Mouse (Mus musculus) kidney, postnatal 14 days (tissue): ENCODE results near the gene Herc3.

ENCODE experiments used
- DNase-seq: peaks from one replicate; pipeline ENCODE4 v3.0.0; 2022; ENCODE audit warnings: mixed read lengths

Gene Herc3

DNA sequence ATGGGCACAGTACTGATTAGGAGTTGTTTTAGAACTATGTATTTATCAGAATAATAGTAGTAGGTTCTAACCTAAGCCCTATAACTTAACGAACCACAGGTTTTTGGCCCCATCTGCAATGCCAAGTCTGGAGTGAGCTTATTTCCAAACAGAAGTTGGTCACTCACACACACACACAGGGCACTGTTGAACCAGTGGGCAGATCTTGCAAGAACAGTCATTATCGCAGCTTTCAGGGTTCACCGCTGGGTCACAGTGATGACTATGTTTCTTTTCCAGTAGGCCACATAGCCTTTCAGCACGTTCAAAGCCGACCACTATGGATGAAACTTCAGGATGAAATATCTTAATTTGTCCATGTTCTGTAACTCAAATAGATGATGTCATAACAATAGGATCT, 91.2 kb downstream of the Herc3 start:
- DNase-seq, result no peak

DNA sequence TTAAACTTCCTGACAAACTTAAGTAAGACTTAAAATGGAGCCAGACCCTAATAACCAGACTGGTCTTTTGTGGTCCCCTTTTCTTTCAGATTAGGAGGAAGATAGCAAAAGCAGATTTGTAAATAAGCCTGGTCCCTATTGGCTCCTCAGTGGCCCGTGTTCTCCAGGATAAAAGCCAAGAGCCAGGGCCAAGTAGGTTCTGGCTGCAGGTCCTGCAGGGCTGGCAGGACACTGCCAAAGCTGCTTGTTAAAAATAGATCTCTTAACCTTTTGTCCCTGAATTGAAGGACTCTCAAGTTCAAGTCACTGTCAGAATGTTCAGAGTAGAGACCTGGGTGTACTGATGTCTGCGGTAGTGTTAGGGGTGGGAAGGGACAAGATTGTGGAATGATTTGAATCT, 96.6 kb downstream of the Herc3 start:
- DNase-seq, result no peak

GRCm38 (mm10) chr6:58929911-58930431, 98.7 kb downstream of the Herc3 start:
- no peak for DNase-seq

GRCm38 (mm10) chr6:58931149-58931548, 99.9 kb downstream of the Herc3 start:
- no peak for DNase-seq

DNA sequence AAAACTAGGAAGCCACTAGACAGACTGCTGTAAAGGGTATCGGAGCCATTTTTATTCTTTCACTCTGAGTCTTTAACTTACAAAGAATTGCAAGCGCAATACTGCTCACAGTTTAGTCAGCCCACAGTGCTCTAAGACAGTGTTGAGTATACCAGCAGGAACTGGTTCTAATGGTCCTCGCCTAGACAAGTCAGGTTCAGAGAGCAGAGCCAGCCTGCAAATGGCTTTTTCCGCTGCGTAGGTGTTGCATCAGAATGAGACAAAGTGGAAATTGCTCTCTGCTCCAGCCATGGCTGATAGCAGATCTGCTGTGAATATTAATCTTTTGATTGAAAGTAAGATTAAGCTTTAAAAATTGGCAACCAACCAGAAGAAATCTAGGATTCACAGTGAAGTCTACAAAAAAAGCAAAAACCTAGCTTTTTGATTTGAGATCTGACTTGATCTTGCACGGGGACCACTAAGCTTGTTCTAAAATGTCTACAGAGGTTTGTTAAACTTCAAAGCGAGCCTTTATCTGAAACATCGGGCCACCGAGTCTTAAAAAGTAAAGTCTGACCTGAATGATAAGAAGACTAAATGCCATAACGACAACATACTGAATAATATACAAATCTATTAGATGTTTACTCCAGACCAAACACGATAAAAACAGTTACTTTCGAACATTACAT, 101.4 kb downstream of the Herc3 start:
- no peak for DNase-seq

- no peak for DNase-seq
Measured at GRCm38 (mm10) chr6:58933189-58933913, 102.1 kb downstream of the Herc3 start.

GRCm38 (mm10) chr6:58934144-58934543, 102.9 kb downstream of the Herc3 start:
- no peak for DNase-seq

GRCm38 (mm10) chr6:58937726-58938125, 106.5 kb downstream of the Herc3 start:
- no peak for DNase-seq

DNA sequence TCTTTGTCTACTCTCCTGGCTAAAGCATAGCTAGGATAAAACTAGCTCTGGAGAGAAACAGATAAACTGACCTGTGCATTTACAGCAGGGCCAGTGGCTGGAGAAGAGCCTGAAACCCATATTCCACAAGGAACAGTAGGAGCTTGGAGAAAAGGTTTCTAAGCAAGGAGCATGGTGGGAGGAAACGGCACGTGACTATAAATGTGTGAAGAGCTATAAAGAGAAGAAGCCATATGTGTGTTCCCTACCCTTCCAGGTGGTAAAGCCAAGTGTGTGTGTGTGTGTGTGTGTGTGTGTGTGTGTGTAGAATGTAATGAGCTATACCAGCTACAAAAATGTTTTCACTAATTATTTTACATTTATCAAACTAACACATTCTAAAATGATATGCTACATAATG, 111.0 kb downstream of the Herc3 start:
- DNase-seq, result no peak

DNA sequence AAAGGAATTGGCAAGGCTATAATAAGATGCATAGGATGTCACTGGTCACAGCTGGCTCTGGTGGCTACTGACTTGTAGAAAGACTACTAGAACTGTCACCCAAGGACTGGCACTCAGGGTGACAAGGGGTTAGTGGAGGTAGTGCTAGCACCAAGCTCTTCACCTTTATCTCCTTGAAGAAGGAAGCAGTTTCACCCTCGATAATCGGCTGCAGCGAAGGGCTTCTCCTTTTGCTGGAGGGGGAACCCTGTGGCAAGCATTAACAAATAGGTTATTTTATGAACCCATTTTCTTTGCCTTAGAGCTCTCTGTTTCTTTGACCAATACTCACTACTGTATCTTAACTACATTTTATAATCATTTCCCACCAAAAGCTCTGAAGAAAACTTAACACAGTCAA, 112.7 kb downstream of the Herc3 start:
- DNase-seq, result no peak

DNA sequence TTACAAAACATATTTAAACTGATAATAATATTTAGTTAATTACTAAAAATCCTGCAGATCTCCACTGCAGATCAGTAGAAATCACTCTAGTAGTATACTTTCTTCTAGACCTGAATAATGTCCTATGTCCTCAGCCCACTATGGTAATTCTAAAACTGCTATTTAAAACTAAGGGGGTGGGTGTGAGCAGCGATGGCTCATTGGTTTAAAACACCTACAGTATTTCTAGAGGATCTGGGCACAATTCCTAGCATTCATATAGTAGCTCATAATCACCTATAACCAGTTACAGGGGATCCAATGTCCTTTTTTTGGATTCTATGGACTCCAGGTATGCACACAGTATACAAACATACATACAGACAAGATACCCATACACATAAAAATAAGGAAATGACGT, 115.0 kb downstream of the Herc3 start:
- no peak for DNase-seq

DNA sequence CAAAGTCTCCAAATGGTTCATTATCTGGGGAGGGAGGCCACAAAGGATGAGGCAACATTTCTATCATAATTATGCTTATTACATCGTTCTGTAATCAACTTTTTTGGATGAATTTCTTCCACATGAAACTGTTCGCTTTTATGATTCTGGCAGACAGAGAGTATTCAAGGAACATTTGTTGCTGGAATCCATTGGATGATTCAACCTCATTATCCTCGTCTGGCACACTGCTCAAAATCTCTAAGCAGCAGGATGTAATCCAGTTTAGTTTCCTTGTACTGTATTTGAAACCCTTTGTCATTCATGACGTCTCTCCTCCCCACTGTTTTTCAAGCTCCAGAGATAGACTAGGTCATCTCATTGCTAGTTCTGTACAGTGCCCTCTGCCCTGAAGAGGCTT, 115.6 kb downstream of the Herc3 start:
- no peak for DNase-seq

- peak; percentile 27 for DNase-seq
Measured at GRCm38 (mm10) chr6:58950410-58950809, 119.1 kb downstream of the Herc3 start.

- peak; percentile 65 for DNase-seq
Measured at GRCm38 (mm10) chr6:58951128-58951992, 120.1 kb downstream of the Herc3 start.

DNA sequence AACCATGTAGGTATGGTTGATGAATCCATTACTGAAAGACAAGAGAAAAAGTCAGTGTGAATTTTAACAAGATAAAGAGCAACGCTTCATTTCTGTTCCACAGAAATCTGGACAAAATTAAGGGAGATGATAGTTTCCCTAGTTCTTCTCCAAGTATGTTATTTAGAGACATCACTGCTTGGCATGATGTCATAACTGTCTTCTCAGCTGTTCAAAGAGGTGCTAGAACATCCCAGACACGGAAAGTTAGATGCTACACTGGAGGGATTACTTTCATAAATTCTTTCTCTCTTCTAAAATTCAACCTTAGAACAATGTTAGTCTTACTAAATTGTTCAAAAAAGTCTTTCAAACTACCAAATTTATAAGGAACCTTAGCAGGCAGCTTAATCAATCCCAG, 129.3 kb downstream of the Herc3 start:
- DNase-seq, result no peak

DNA sequence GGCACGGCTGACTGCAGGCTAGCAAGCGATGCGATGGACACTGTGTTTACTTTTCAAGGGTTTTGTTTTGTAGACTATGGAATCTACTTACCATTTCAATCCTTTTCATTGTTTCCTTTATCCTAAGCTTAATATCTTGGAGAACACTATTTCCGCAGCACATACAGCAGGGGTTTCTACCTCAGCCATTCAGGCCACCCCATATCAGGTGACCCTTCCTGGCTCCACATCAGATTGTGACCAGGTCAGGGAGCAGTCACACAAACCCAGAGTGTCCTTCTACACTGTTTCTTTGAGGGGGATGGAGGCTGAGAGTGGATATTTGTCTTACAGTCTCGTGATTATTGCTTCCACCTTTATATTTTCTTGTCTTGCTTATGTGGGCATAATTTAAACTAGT, 131.4 kb downstream of the Herc3 start:
- DNase-seq, result no peak

DNA sequence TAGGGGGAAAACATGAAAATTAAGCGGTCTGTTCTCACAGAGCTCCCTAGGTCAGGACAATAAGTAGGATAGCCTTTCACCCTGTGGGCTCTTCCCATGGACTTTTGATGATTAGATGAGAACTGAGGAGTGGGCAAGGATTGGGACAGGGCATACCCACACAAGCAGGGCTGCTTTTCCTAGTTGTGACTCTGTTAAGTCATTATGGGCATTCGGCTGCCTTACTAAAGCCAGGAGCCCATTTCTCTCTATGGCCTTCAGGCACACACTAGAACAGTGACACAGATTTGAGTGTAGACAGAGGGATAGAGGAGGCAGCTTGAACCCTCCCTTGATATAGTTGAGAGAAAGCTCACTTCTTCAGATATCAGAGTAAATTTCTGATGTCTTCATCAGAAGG, 132.8 kb downstream of the Herc3 start:
- no peak for DNase-seq

- DNase-seq, result no peak
Measured at GRCm38 (mm10) chr6:58964565-58964964, 133.3 kb downstream of the Herc3 start.

GRCm38 (mm10) chr6:58965071-58965831, 134.0 kb downstream of the Herc3 start:
- no peak for DNase-seq

GRCm38 (mm10) chr6:58968272-58968671, 137.0 kb downstream of the Herc3 start:
- DNase-seq, result peak; percentile 60
